Mouse (Mus musculus): ENCODE data around the gene Psip1. TPM values are rescaled to one million over a fixed set of nuclear protein-coding genes. Genes with fewer than 3 reads are reported as not detected.
"Not testable (repeated sequence)": the region's sequence is repeated elsewhere in the genome, so short reads cannot be mapped to it uniquely, and the experiment has no call there.

Gene Psip1
- polyA plus RNA-seq, 1 experiment, result 17.5 TPM

DNA sequence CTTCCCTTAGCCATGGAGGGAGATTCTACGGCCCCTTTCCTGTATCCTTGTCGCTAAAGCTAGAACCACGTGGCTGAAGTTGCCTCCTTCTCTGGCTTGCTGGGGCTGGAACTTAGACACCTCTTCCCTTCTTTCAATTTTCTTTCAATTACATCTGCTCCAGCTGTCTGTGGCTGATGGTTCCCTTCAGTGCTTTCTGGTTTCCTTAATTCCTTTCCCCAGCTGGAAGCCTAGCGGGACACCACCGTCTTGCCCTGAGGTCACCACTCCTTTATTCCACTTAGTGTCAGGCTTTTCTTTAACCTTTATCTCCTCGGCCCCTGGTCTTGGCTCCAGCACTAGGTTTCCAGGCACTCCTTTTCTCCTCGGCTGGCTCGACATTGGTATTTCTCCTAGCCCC is 24.8 kb upstream of the Psip1 start:
- no peak for DNase-seq (ENCODE audit: low read depth in 1 of 2, low spot score in 2 of 2)
- Histone ChIP-seq H3K36me3 (ENCODE audit: control insufficient read depth, insufficient read depth, low read length) (no peaks in the 10 kb centered on the region), H3K4me3 (ENCODE audit: extremely low read depth, insufficient read depth, insufficient read length) (no peak overlapping the region), H3K27ac (ENCODE audit: insufficient read depth, low read length) (no peak overlapping the region), H3K27me3 (ENCODE audit: control insufficient read depth, insufficient read depth, low read length) (no peaks in the 10 kb centered on the region), H3K4me1 (ENCODE audit: control insufficient read depth, insufficient read depth, insufficient read length) (no peaks in the 10 kb centered on the region)
- TF ChIP-seq POLR2A (IDR thresholded peaks at IDR 0.05; ENCODE audit: low read depth, low read length) (no peak), CTCF (IDR thresholded peaks at IDR 0.05; ENCODE audit: extremely low read depth, insufficient read depth, insufficient read length, insufficient replicate concordance) (no peak)
- WGBS, result 91% methylated on average over 8 of the region's 8 CpGs

- Histone ChIP-seq H3K27ac (ENCODE audit: insufficient read depth, low read length) (no peak overlapping the region), H3K27me3 (ENCODE audit: control insufficient read depth, insufficient read depth, low read length) (no peaks in the 10 kb centered on the region), H3K4me1 (ENCODE audit: control insufficient read depth, insufficient read depth, insufficient read length) (no peaks in the 10 kb centered on the region), H3K36me3 (ENCODE audit: control insufficient read depth, insufficient read depth, low read length) (no peaks in the 10 kb centered on the region), H3K4me3 (ENCODE audit: extremely low read depth, insufficient read depth, insufficient read length) (no peak overlapping the region)
- WGBS, result 59% methylated on average over 2 of the region's 2 CpGs
- TF ChIP-seq CTCF (IDR thresholded peaks at IDR 0.05; ENCODE audit: extremely low read depth, insufficient read depth, insufficient read length, insufficient replicate concordance), result no peak
- no peak for TF ChIP-seq POLR2A (IDR thresholded peaks at IDR 0.05; ENCODE audit: low read depth, low read length)
- no peak for DNase-seq (ENCODE audit: low read depth in 1 of 2, low spot score in 2 of 2)
Observed at GRCm38 (mm10) chr4:83509600-83509999, 23.3 kb upstream of the Psip1 start.

- 72% methylated on average over 7 of the region's 7 CpGs for WGBS
- Histone ChIP-seq H3K36me3 (ENCODE audit: control insufficient read depth, insufficient read depth, low read length) (no peaks in the 10 kb centered on the region), H3K27me3 (ENCODE audit: control insufficient read depth, insufficient read depth, low read length) (no peaks in the 10 kb centered on the region), H3K27ac (ENCODE audit: insufficient read depth, low read length) (no peak overlapping the region), H3K4me3 (ENCODE audit: extremely low read depth, insufficient read depth, insufficient read length) (no peak overlapping the region), H3K4me1 (ENCODE audit: control insufficient read depth, insufficient read depth, insufficient read length) (no peaks in the 10 kb centered on the region)
- no peak for TF ChIP-seq POLR2A (IDR thresholded peaks at IDR 0.05; ENCODE audit: low read depth, low read length)
- TF ChIP-seq CTCF (IDR thresholded peaks at IDR 0.05; ENCODE audit: extremely low read depth, insufficient read depth, insufficient read length, insufficient replicate concordance), result no peak
- no peak for DNase-seq (ENCODE audit: low read depth in 1 of 2, low spot score in 2 of 2)
Observed at GRCm38 (mm10) chr4:83501037-83501430, 14.8 kb upstream of the Psip1 start.

DNA sequence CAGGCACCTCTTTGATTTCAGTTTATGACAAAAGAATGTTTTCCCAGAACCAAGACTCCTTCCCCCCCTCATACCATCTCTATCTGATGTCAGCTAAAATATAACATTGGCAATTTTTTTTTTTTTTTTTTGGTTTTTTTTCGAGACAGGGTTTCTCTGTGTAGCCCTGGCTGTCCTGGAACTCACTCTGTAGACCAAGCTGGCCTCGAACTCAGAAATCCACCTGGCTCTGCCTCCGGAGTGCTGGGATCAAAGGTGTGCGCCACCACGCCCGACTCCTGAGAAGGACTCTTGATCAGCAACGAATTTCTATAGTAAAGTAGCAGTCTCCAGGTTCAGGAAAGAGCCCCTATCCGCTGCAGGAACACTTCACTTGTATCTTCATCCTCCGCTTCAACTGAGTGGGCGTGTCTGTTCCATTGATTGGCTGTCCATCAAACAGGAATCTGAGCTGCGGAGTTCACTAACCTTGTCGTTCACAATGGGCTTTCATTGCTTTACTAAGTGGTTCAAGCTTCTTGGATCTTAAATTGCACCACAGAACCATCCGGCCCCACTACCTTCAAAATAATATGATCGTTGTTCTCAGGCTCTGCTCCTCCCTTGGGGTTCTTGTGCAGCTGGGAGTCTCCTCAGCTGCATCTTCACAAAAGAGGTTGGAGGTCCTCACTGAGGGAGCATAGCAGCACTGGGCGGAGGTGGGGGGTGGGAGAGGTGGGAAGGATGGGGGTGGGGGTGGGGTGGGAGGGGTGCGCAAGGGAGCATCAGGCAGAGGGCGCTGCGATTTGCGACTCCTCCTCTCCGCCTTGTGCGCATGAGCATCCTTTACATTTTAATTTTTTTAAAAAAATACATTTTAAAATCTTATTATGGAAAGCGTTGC is 14.1 kb upstream of the Psip1 start:
- WGBS, result 54% methylated on average over 22 of the region's 22 CpGs
- Histone ChIP-seq H3K27me3 (ENCODE audit: control insufficient read depth, insufficient read depth, low read length) (no peaks in the 10 kb centered on the region), H3K27ac (ENCODE audit: insufficient read depth, low read length) (no peak overlapping the region), H3K36me3 (ENCODE audit: control insufficient read depth, insufficient read depth, low read length) (no peaks in the 10 kb centered on the region), H3K4me1 (ENCODE audit: control insufficient read depth, insufficient read depth, insufficient read length) (no peaks in the 10 kb centered on the region), H3K4me3 (ENCODE audit: extremely low read depth, insufficient read depth, insufficient read length) (no peak overlapping the region)
- TF ChIP-seq POLR2A (IDR thresholded peaks at IDR 0.05; ENCODE audit: low read depth, low read length) (no peak), CTCF (IDR thresholded peaks at IDR 0.05; ENCODE audit: extremely low read depth, insufficient read depth, insufficient read length, insufficient replicate concordance) (no peak)
- no peak for DNase-seq (ENCODE audit: low read depth in 1 of 2, low spot score in 2 of 2)

DNA sequence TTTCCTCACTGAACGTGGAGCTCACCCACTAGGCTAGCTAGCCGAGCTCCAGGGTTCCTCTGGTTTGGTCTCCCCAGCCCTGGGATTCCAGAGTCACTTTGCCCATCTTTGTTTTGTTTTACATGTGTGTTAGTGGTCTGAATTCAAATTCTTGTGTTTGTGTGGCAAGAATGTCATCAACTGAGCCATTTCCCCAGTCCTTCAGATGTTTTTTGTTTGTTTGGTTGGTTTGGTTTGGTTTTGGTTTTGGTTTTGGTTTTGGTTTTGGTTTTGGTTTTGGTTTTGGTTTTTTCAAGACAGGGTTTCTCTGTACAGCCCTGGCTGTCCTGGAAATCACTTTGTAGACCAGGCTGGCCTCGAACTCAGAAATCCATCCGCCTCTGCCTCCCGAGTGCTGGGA is 10.8 kb upstream of the Psip1 start:
- H3K4me1 ChIP-seq (ENCODE audit: control insufficient read depth, insufficient read depth, insufficient read length); H3K27me3 ChIP-seq (ENCODE audit: control insufficient read depth, insufficient read depth, low read length); H3K27ac ChIP-seq (ENCODE audit: insufficient read depth, low read length); H3K4me3 ChIP-seq (ENCODE audit: extremely low read depth, insufficient read depth, insufficient read length); H3K36me3 ChIP-seq (ENCODE audit: control insufficient read depth, insufficient read depth, low read length); DNase-seq (ENCODE audit: low read depth in 1 of 2, low spot score in 2 of 2): not testable (repeated sequence)
- WGBS, result 90% methylated on average over 5 of the region's 5 CpGs

DNA sequence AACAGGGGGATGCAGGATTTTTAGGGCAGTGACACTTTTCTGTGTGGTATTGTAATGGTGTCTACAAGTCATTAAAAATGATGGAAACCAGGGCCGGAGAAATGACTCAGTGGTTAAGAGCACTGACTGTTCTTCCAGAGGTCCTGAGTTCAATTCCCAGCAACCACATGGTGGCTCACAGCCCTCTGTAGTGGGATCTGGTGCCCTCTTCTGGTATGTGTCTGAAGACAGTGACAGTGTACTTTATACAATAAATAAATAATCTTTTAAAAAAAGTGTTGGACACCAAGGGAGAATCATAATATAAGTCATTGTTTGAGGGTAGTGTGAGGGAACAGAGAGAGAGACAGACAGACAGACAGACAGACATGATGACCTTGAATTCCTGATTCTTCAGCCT is 6.9 kb upstream of the Psip1 start:
- H3K27me3 ChIP-seq (ENCODE audit: control insufficient read depth, insufficient read depth, low read length), result no peaks in the 10 kb centered on the region
- H3K4me1 ChIP-seq (ENCODE audit: control insufficient read depth, insufficient read depth, insufficient read length), result no peaks in the 10 kb centered on the region
- no peak overlapping the region for H3K4me3 ChIP-seq (ENCODE audit: extremely low read depth, insufficient read depth, insufficient read length)
- 85% methylated on average over 1 of the region's 1 CpGs for WGBS
- DNase-seq (ENCODE audit: low read depth in 1 of 2, low spot score in 2 of 2), result no peak
- TF ChIP-seq CTCF (IDR thresholded peaks at IDR 0.05; ENCODE audit: extremely low read depth, insufficient read depth, insufficient read length, insufficient replicate concordance), result no peak
- no peak for TF ChIP-seq POLR2A (IDR thresholded peaks at IDR 0.05; ENCODE audit: low read depth, low read length)
- H3K27ac ChIP-seq (ENCODE audit: insufficient read depth, low read length), result no peak overlapping the region
- no peaks in the 10 kb centered on the region for H3K36me3 ChIP-seq (ENCODE audit: control insufficient read depth, insufficient read depth, low read length)

- Histone ChIP-seq H3K4me3 (ENCODE audit: extremely low read depth, insufficient read depth, insufficient read length) (no peak overlapping the region), H3K4me1 (ENCODE audit: control insufficient read depth, insufficient read depth, insufficient read length) (peaks cover 3% of the 10 kb centered on the region; the same call in 1 of the 2 replicates), H3K36me3 (ENCODE audit: control insufficient read depth, insufficient read depth, low read length) (no peaks in the 10 kb centered on the region), H3K27me3 (ENCODE audit: control insufficient read depth, insufficient read depth, low read length) (no peaks in the 10 kb centered on the region), H3K27ac (ENCODE audit: insufficient read depth, low read length) (no peak overlapping the region)
- no peak for DNase-seq (ENCODE audit: low read depth in 1 of 2, low spot score in 2 of 2)
- WGBS, result 84% methylated on average over 5 of the region's 5 CpGs
- TF ChIP-seq CTCF (IDR thresholded peaks at IDR 0.05; ENCODE audit: extremely low read depth, insufficient read depth, insufficient read length, insufficient replicate concordance) (no peak), POLR2A (IDR thresholded peaks at IDR 0.05; ENCODE audit: low read depth, low read length) (no peak)
Observed at GRCm38 (mm10) chr4:83489121-83489520, 2.9 kb upstream of the Psip1 start.

Data from spleen, adult 2 months (tissue).